Mouse (Mus musculus): ENCODE measurements at regions not wholly inside any gene's neighbourhood (a gene's known extent, or its start where the extent isn't known, plus 50 kb on each side); places are given as distances from the start of the nearest gene placed in this dataset.

DNA sequence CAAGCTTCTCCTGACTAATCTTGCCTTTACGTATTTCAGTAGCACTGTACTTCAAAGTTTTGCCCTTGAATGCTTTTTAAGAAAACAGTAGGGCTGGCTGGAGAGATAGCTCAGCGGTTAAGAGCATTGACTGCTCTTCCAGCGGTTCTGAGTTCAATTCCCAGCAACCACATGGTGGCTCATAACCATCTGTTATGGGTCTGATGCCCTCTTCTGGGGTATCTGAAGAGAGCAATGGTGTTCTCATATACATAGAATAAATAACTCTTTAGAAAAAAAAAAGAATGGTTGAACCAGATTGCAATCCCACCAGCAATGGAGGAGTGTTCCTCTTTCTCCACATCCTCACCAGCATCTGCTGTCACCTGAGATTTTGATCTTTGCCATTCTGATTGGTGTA lies 372.6 kb downstream of the Gpat3 start:
- Histone ChIP-seq H3K4me2 (ENCODE audit: low read length) (no peak overlapping the region), H3K27me3 (replicated peaks; ENCODE audit: control insufficient read depth, insufficient read depth, low read length) (no peaks in the 10 kb centered on the region), H3K9me3 (ENCODE audit: control insufficient read depth, low read length) (no peaks in the 10 kb centered on the region), H3K27ac (ENCODE audit: low read depth) (no peak overlapping the region), H3K4me1 (replicated peaks; ENCODE audit: control insufficient read depth, insufficient read depth, low read length) (no peaks in the 10 kb centered on the region), H3K9ac (ENCODE audit: low read length) (no peak overlapping the region), H3K36me3 (ENCODE audit: control insufficient read depth, insufficient read depth, low read length) (no peaks in the 10 kb centered on the region), H3K4me3 (ENCODE audit: low read depth, low read length) (no peak overlapping the region)
- ATAC-seq (replicated peaks; ENCODE audit: low FRiP score, low TSS enrichment, low read depth) (no peak), DNase-seq (ENCODE audit: low spot score) (no peak)
- 91% methylated on average over 3 of the region's 3 CpGs for WGBS

DNA sequence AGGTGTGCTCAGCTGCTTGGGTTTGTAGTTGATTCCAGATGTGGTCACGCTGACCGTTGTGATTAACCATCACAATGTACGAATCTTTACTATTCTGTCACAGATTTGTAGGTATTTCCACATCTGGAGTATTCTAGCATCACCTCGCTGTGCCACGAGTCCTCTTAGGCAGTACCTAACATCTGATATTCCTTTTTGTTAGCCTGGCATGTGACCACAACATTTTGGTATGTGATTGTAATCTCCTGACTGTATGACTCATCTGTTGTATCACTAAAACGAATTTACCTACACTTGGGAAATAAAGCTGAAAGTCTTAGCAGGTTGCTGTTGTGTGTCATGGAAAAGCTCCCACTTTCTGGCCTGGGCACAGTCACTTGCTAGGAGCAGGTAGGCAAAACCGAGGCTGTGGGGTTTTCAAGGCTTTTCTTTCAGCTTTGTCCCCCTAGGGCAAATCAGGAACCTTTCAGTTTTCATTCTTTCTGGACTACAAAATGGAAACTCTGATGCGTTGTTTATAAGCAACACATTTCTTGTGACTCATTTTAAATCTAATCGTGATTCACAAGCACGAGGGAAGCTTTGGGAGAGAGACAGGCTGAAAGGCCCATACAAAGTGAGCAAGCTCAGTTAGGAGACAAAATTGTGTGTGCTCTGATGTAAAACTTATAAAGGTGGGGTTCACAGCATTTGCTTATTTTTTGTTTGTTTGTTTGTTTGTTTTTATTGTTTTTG lies 371.5 kb downstream of the Gpat3 start:
- DNase-seq (ENCODE audit: low spot score) (no peak), ATAC-seq (replicated peaks; ENCODE audit: low FRiP score, low TSS enrichment, low read depth) (no peak)
- no peak overlapping the region for H3K9ac ChIP-seq (ENCODE audit: low read length)
- H3K27me3 ChIP-seq (replicated peaks; ENCODE audit: control insufficient read depth, insufficient read depth, low read length): no peaks in the 10 kb centered on the region
- no peaks in the 10 kb centered on the region for H3K36me3 ChIP-seq (ENCODE audit: control insufficient read depth, insufficient read depth, low read length)
- WGBS: 86% methylated on average over 10 of the region's 10 CpGs
- no peaks in the 10 kb centered on the region for H3K4me1 ChIP-seq (replicated peaks; ENCODE audit: control insufficient read depth, insufficient read depth, low read length)
- no peak overlapping the region for H3K4me3 ChIP-seq (ENCODE audit: low read depth, low read length)
- no peak overlapping the region for H3K4me2 ChIP-seq (ENCODE audit: low read length)
- no peak overlapping the region for H3K27ac ChIP-seq (ENCODE audit: low read depth)
- H3K9me3 ChIP-seq (ENCODE audit: control insufficient read depth, low read length): no peaks in the 10 kb centered on the region

DNA sequence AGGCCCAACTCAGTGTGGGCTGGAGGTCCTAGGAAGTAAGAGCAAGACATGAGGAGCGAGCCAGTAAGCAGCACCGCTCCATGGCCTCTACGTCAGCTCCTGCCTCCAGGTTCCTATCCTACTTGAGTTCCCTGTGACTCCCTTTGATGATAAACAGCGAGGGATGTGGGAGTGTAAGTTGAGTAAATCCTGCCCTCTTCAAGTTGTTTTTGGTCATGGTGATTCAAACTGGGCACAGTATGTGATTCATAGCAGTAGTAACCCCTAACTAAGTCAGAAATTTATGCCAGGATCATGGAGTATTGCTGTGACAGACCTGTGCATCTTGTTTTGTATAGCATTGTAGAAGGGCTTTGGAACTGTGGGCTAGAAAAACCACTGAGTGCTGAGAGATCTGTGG lies 366.5 kb downstream of the Gpat3 start:
- Histone ChIP-seq H3K9ac (ENCODE audit: low read length) (no peak overlapping the region), H3K36me3 (ENCODE audit: control insufficient read depth, insufficient read depth, low read length) (no peaks in the 10 kb centered on the region), H3K4me1 (replicated peaks; ENCODE audit: control insufficient read depth, insufficient read depth, low read length) (no peaks in the 10 kb centered on the region), H3K27me3 (replicated peaks; ENCODE audit: control insufficient read depth, insufficient read depth, low read length) (no peaks in the 10 kb centered on the region), H3K4me3 (ENCODE audit: low read depth, low read length) (no peak overlapping the region), H3K9me3 (ENCODE audit: control insufficient read depth, low read length) (no peaks in the 10 kb centered on the region), H3K27ac (ENCODE audit: low read depth) (no peak overlapping the region), H3K4me2 (ENCODE audit: low read length) (no peak overlapping the region)
- 84% methylated on average over 4 of the region's 4 CpGs for WGBS
- DNase-seq (ENCODE audit: low spot score): no peak
- no peak for ATAC-seq (replicated peaks; ENCODE audit: low FRiP score, low TSS enrichment, low read depth)

DNA sequence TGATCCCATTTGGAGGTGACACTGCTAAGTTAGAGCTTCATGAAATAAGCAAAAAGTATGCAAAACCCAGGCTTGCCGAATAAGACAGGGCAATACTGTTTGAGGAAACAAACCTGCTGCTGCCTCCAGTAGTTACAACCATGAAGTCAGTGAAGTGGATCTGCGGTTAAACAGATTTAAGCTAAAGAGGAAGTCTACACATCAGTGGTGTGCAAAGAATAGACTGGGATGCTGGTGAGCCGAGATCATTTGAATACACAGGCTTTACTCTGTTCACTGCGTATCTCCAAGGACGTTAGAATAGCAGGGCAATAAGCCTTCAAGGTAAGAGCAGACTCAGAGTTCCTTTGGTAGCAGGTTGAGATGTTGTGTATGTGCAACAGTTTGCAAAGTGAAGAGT lies 362.6 kb downstream of the Gpat3 start:
- DNase-seq (ENCODE audit: low spot score): no peak
- H3K4me2 ChIP-seq (ENCODE audit: low read length): no peak overlapping the region
- no peaks in the 10 kb centered on the region for H3K27me3 ChIP-seq (replicated peaks; ENCODE audit: control insufficient read depth, insufficient read depth, low read length)
- no peaks in the 10 kb centered on the region for H3K36me3 ChIP-seq (ENCODE audit: control insufficient read depth, insufficient read depth, low read length)
- H3K27ac ChIP-seq (ENCODE audit: low read depth): no peak overlapping the region
- ATAC-seq (replicated peaks; ENCODE audit: low FRiP score, low TSS enrichment, low read depth): no peak
- H3K9me3 ChIP-seq (ENCODE audit: control insufficient read depth, low read length): no peaks in the 10 kb centered on the region
- H3K9ac ChIP-seq (ENCODE audit: low read length): no peak overlapping the region
- no peaks in the 10 kb centered on the region for H3K4me1 ChIP-seq (replicated peaks; ENCODE audit: control insufficient read depth, insufficient read depth, low read length)
- H3K4me3 ChIP-seq (ENCODE audit: low read depth, low read length): no peak overlapping the region
- WGBS: 83% methylated on average over 5 of the region's 5 CpGs

DNA sequence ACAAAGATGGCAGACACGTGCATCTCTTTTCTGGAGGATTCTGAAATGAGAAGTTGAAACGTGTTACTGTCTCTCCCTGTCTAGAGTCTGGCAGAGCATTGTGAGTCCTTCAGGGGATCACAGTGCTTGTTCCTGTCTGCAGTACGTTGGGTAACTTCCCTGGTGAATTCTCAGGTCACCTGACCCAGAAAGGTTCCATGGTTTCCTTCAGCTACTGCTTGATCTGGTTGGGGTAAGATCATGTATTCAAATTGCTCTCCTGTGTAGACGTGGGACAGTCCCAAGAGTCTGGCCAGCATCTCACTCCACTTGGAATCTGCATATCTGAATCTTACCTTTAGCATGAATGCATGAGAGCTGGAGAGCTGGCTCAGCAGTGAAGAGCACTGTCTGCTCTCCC lies 350.0 kb downstream of the Gpat3 start:
- no peaks in the 10 kb centered on the region for H3K36me3 ChIP-seq (ENCODE audit: control insufficient read depth, insufficient read depth, low read length)
- no peaks in the 10 kb centered on the region for H3K27me3 ChIP-seq (replicated peaks; ENCODE audit: control insufficient read depth, insufficient read depth, low read length)
- no peak overlapping the region for H3K4me2 ChIP-seq (ENCODE audit: low read length)
- no peak overlapping the region for H3K4me3 ChIP-seq (ENCODE audit: low read depth, low read length)
- no peaks in the 10 kb centered on the region for H3K4me1 ChIP-seq (replicated peaks; ENCODE audit: control insufficient read depth, insufficient read depth, low read length)
- H3K9me3 ChIP-seq (ENCODE audit: control insufficient read depth, low read length): no peaks in the 10 kb centered on the region
- ATAC-seq (replicated peaks; ENCODE audit: low FRiP score, low TSS enrichment, low read depth) (no peak), DNase-seq (ENCODE audit: low spot score) (no peak)
- H3K27ac ChIP-seq (ENCODE audit: low read depth): no peak overlapping the region
- no peak overlapping the region for H3K9ac ChIP-seq (ENCODE audit: low read length)
- WGBS: 80% methylated on average over 4 of the region's 4 CpGs

DNA sequence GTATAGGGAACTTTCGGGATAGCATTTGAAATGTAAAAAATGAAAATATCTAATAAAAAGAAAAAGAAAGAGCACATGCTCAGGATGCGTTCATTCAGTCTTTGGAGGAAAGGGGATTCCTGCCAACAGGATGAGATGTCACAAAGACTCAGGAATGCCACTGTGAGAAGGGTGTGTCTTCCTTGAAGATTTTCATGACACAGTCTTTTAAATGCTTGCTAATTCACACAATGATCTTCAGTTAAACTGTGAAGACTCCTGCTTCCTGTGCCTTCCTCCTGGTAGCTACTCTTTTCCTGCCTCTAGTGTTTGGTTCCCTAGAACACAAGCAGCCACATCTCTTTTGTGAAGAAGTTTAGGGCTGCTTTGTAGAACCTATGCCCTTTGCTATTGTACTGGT lies 345.5 kb downstream of the Gpat3 start:
- H3K9me3 ChIP-seq (ENCODE audit: control insufficient read depth, low read length): no peaks in the 10 kb centered on the region
- no peak overlapping the region for H3K4me3 ChIP-seq (ENCODE audit: low read depth, low read length)
- no peak overlapping the region for H3K4me2 ChIP-seq (ENCODE audit: low read length)
- no peaks in the 10 kb centered on the region for H3K36me3 ChIP-seq (ENCODE audit: control insufficient read depth, insufficient read depth, low read length)
- WGBS: 91% methylated on average over 2 of the region's 2 CpGs
- ATAC-seq (replicated peaks; ENCODE audit: low FRiP score, low TSS enrichment, low read depth) (no peak), DNase-seq (ENCODE audit: low spot score) (no peak)
- no peaks in the 10 kb centered on the region for H3K27me3 ChIP-seq (replicated peaks; ENCODE audit: control insufficient read depth, insufficient read depth, low read length)
- H3K9ac ChIP-seq (ENCODE audit: low read length): no peak overlapping the region
- H3K4me1 ChIP-seq (replicated peaks; ENCODE audit: control insufficient read depth, insufficient read depth, low read length): no peaks in the 10 kb centered on the region
- no peak overlapping the region for H3K27ac ChIP-seq (ENCODE audit: low read depth)

DNA sequence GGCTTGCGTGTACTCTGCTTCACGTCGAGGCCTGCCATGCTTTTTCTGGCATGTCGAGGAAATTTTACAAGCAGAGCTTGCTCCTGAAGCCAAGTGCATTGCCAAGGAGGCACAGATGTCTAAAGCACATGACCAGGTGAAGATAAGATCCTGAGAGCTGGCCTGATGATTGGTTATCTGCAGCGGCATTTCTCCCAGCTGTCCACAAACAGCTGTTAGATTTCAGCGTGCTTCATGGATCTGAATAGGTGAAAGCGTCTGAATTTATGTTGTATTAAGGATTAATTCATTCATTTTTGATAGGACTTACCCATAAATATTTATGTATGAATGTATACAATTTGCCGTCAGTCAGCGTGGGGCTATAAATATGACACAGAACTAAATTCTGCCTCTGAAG lies 327.7 kb downstream of the Gpat3 start:
- Histone ChIP-seq H3K9me3 (ENCODE audit: control insufficient read depth, low read length) (no peaks in the 10 kb centered on the region), H3K36me3 (ENCODE audit: control insufficient read depth, insufficient read depth, low read length) (no peaks in the 10 kb centered on the region), H3K4me1 (replicated peaks; ENCODE audit: control insufficient read depth, insufficient read depth, low read length) (no peaks in the 10 kb centered on the region; the same call in 1 of the 2 replicates), H3K27ac (ENCODE audit: low read depth) (no peak overlapping the region), H3K9ac (ENCODE audit: low read length) (no peak overlapping the region), H3K4me2 (ENCODE audit: low read length) (no peak overlapping the region), H3K27me3 (replicated peaks; ENCODE audit: control insufficient read depth, insufficient read depth, low read length) (no peaks in the 10 kb centered on the region), H3K4me3 (ENCODE audit: low read depth, low read length) (no peak overlapping the region)
- ATAC-seq (replicated peaks; ENCODE audit: low FRiP score, low TSS enrichment, low read depth) (no peak), DNase-seq (ENCODE audit: low spot score) (no peak)
- WGBS: 32% methylated on average over 9 of the region's 9 CpGs

DNA sequence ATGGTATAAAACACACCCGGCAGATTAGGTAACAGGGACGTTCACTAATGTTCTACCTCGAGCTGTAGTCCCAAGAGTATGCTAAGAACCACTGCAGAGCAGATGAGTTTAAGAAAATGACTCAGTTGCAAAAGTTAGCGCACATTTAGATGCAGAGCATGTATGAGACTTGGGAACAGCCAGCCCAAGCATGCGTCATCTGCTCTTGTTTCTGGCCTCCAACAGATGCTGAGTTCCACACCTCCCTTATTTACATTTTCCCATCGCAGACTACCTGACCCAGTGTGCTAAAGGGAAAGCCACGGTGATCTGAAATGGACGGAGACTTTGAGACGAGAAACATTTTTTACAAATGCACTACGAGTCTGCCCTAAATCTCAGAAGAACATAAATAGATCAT lies 327.3 kb downstream of the Gpat3 start:
- Histone ChIP-seq H3K4me2 (ENCODE audit: low read length) (no peak overlapping the region), H3K36me3 (ENCODE audit: control insufficient read depth, insufficient read depth, low read length) (no peaks in the 10 kb centered on the region), H3K4me1 (replicated peaks; ENCODE audit: control insufficient read depth, insufficient read depth, low read length) (no peaks in the 10 kb centered on the region; the same call in 1 of the 2 replicates), H3K27me3 (replicated peaks; ENCODE audit: control insufficient read depth, insufficient read depth, low read length) (no peaks in the 10 kb centered on the region), H3K27ac (ENCODE audit: low read depth) (no peak overlapping the region), H3K4me3 (ENCODE audit: low read depth, low read length) (no peak overlapping the region), H3K9me3 (ENCODE audit: control insufficient read depth, low read length) (no peaks in the 10 kb centered on the region), H3K9ac (ENCODE audit: low read length) (no peak overlapping the region)
- ATAC-seq (replicated peaks; ENCODE audit: low FRiP score, low TSS enrichment, low read depth): no peak
- DNase-seq (ENCODE audit: low spot score): no peak
- 44% methylated on average over 10 of the region's 10 CpGs for WGBS

DNA sequence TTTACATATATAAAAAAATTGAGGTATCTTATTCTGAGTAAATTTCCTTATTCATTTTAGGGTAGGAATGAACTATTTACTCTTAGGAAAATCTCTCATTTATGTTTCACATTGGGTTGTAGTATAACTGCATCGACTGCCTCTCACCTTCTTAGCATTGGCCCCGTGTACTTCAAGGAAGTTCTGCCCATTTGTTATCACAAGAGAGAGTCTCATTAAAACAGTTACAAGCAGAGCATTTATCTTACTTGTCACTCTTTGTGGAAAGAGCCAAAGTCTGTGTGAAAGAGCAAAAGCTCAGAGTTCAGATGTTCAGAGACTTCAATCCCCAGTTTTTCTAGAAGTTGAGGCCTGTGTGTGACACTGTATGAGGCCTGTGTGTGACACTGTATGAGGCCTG lies 323.6 kb downstream of the Gpat3 start:
- Histone ChIP-seq H3K4me2 (ENCODE audit: low read length) (no peak overlapping the region), H3K9ac (ENCODE audit: low read length) (no peak overlapping the region), H3K27me3 (replicated peaks; ENCODE audit: control insufficient read depth, insufficient read depth, low read length) (no peaks in the 10 kb centered on the region), H3K9me3 (ENCODE audit: control insufficient read depth, low read length) (no peaks in the 10 kb centered on the region), H3K27ac (ENCODE audit: low read depth) (no peak overlapping the region), H3K4me1 (replicated peaks; ENCODE audit: control insufficient read depth, insufficient read depth, low read length) (0 out of 2 replicates have a peak, but pooled peaks cover 4% of the 10 kb centered on the region), H3K4me3 (ENCODE audit: low read depth, low read length) (no peak overlapping the region), H3K36me3 (ENCODE audit: control insufficient read depth, insufficient read depth, low read length) (no peaks in the 10 kb centered on the region)
- no peak for ATAC-seq (replicated peaks; ENCODE audit: low FRiP score, low TSS enrichment, low read depth)
- 29% methylated on average over 2 of the region's 2 CpGs for WGBS
- DNase-seq (ENCODE audit: low spot score): no peak
